Mouse (Mus musculus) spleen, postnatal 10 days (tissue): ENCODE results near the gene Mitf.

Experiments
- DNase-seq, 2 experiments: peaks; one replicate each; pipeline ENCODE4 v3.0.0; 2021 to 2022; ENCODE audit warnings: low spot score in 2 of 2

The Mitf gene

DNA sequence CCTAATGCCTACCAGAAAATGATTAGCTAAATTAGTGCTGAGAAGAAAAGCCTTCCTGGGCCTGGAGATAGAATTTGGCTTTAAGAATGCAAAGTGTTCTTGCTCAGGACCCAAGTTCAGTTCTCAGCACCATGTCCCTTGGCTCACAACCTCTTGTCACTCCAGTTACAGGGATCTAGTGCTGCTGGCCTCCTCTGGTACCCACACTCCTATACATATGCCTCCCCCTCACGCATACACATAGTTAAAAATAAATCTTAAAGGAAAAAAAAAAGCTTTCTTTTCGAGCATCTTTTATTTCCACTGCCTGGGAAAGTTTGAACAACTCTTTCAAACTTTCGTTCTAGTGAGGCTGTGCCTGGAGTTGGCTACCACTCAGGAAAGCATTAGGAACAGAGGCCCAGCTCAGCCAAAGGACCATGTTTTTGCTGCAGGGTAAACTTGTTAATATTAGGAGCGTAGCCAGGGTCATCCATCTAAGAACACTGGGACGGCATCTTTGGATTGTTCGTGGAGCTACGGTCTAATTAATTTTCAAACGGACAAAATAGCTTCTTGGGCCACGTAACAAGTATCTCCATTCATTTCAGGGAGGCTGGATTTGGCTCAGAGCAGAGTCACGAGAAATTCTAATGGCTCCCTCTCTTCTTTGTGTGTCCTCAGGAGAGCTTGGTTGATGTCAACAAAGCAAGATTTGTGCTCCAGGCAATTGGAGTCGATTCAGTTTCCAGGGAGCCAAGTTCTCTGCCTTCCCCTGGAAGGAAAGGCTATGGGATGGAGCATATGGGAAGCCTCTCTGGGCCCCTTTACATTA is 239.7 kb downstream of the Mitf start:
- no peak for DNase-seq

DNA sequence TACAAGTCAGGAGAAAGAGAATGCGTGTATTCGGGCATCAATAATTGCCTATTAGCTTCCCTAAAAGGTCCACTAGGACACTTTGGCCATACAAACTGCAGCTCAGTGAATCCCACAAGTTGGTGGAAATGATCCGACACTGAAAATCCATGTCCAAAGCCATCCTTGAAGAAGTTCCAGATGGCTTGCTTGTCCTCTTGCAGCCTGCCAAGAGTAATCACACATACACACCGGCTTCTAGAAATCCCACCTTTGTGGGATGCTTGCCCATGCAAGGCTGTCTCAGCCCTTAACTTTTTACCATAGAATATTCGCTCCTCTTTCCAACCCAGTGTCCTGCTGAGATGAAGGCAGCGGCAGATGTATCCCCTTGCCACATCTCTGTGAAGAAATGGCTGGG is 240.9 kb downstream of the Mitf start:
- DNase-seq, result no peak

GRCm38 (mm10) chr6:98048671-98049438 is 242.0 kb downstream of the Mitf start:
- no peak for DNase-seq

GRCm38 (mm10) chr6:98049551-98049950 is 242.7 kb downstream of the Mitf start:
- DNase-seq, result no peak

- DNase-seq, result no peak
Observed at GRCm38 (mm10) chr6:98061878-98062277, 255.0 kb downstream of the Mitf start.

GRCm38 (mm10) chr6:98064926-98065325 is 258.1 kb downstream of the Mitf start:
- DNase-seq, result no peak

GRCm38 (mm10) chr6:98066420-98066819 is 259.6 kb downstream of the Mitf start:
- DNase-seq, result no peak
